Mouse (Mus musculus) ES-Bruce4 (cell line): ENCODE results near the gene Cd2bp2.

Experiments used
- CTCF ChIP-seq: IDR thresholded peaks from one replicate; pipeline ENCODE4 v1.8.1; 2011; ENCODE audit warnings: low read depth, low read length
- EP300 ChIP-seq: IDR thresholded peaks from 2 replicates; pipeline ENCODE4 v1.6.1; 2011; ENCODE audit warnings: low read depth, low read length; ENCODE audit not compliant: insufficient read depth

GRCm38 (mm10) chr7:127195544-127196295, at the start of gene Cd2bp2:
- no peak for TF ChIP-seq CTCF
- TF ChIP-seq EP300, result peak; percentile 64; the same call in 1 of the 2 replicates
